Mouse (Mus musculus) cerebellum, postnatal 10 days (tissue): ENCODE data around the gene Tpst2.
"Not testable (repeated sequence)": the region's sequence is repeated elsewhere in the genome, so short reads cannot be mapped to it uniquely, and the experiment has no call there.

Experiments used
- DNase-seq, 2 experiments: peaks; one replicate each; pipeline ENCODE4 v3.0.0; 2021; ENCODE audit warnings: mixed read lengths in 2 of 2

Gene Tpst2

DNA sequence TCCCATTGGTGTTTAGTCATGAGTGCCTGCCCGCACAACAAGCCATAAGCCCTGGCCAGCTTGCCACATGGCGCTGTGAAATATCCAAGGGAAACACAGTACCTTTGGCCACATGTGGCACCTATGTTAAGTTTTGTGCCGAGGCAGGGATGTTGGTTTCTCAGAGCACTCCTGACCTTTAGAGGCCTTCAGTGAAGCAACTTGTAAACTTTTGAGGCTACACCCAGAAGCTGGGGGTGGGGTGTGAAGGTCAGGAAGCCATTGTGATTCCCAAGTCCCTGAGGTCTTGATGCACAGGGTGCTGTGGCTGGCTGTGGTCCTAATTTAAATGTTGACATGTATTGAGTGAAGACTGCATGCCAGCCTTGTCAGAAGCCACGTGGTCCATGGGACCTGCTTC, 22.9 kb downstream of the Tpst2 start:
- no peak for DNase-seq

DNA sequence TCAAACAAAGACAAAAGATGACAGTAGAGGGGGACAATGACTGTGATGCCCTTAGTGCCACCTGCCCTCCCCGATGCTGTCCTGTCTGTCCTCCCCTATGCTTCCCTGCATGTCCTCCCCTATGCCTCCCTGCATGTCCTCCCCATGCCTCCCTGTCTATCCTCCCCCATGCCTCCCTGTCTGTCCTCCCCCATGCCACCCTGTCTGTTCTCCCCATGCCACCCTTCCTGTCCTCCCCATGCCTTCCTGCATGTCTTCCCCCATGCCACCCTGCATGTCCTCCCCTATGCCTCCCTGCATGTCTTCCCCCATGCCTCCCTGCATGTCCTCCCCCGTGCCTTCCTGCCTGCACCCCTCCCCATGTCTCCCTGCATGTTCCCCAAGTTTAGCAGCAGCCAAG, 23.6 kb downstream of the Tpst2 start:
- DNase-seq = no peak

GRCm38 (mm10) chr5:112300721-112301308, 24.3 kb downstream of the Tpst2 start:
- no peak for DNase-seq

DNA sequence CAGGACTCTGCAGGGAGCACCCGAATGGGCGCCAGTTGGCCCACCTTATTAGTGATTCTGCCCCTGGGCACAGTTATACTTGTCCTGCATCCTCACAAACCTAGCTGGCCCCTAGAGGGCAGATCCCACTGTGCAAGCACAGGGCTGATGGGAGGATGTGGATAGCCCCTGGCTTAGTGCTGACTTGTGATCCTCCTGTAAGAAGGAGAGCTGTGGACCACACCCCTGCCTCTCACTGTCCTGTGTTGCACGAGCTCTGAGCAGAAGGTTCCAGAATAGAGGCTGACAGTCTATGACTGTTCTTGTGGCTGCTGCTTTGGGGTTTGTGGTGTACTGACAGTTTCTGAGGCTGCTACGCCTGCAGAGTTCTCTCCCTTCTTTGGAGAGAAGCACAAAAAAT, 25.2 kb downstream of the Tpst2 start:
- no peak for DNase-seq

GRCm38 (mm10) chr5:112302310-112302709, 25.8 kb downstream of the Tpst2 start:
- no peak for DNase-seq

GRCm38 (mm10) chr5:112305842-112306241, 29.4 kb downstream of the Tpst2 start:
- DNase-seq = no peak

DNA sequence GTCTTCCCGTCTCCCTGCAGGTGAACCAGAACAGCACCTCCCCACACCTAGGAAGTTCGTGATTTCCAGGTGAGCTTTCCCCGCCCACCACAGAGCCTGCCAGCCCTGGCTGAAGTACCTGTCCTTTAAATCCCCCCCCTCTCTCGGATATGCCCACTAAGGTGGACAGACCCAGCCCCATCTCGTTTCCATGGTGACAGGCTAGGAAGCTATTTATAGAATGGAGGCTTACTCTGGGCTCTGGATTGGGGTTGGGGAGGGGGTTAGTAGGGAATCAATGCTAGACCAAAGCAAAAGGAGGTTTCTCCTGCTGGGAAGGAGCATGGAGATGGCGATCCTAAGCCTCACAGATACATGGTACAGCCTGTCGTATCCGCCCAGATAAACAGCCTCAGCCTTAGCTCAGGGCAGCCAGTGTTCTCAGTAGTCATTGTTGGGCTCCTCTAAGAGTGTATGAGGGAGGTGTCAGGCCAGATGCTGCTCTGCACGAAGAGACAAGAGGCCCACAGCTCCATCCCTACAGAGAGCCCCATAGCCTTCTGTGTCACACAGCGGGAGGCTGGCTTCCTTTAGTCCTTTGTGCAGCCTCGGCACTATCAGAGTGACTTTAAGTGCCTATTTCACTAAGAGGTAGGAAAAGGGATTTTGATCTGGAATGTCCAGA, 36.9 kb downstream of the Tpst2 start:
- DNase-seq = no peak

DNA sequence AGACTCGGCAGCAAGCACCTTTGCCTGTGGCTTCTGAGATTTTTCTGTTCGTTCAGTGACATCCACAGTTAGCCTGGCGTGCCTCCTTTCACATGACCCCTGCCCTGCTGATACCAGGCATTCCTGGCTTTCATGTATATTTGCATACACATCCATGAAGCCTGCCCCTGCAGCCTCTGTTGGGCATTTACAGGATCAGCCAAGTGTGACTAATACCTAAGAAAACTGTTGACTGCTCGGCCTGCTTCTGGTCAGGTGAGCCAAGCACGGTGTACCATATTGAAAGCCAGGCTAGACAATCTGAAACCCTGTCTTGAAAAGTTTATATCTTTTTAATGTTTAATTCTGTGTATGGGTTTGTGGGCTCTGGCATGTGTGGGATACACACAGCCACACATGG, 40.0 kb downstream of the Tpst2 start:
- DNase-seq = no peak

- DNase-seq = no peak
These were observed 40.8 kb downstream of the Tpst2 start for GRCm38 (mm10) chr5:112317328-112317727.

GRCm38 (mm10) chr5:112319343-112319742, 42.9 kb downstream of the Tpst2 start:
- not testable (repeated sequence) for DNase-seq

- DNase-seq = no peak
These were observed 43.9 kb downstream of the Tpst2 start for GRCm38 (mm10) chr5:112320379-112320778.

DNA sequence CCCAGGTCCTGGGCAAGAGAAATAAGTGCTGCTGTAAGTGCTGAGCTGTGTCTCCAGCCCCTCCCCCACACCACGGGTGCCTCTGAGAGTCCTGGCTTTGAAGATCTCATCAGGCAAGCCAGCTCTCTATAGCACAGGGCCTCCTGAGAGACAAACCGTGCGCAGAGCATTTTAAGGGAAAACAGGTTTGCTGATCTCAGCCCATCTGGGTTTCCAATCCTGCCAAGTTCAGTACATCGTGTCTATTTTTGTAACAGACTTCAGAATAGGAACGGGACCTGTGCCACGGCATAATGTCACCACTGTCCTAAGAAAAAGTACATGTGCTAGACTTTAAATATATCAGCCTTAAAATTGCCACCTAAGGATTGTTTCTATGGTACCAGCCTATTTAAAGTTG, 44.4 kb downstream of the Tpst2 start:
- DNase-seq = peak; percentile 45 to 47

GRCm38 (mm10) chr5:112321376-112321775, 44.9 kb downstream of the Tpst2 start:
- DNase-seq = no peak

DNA sequence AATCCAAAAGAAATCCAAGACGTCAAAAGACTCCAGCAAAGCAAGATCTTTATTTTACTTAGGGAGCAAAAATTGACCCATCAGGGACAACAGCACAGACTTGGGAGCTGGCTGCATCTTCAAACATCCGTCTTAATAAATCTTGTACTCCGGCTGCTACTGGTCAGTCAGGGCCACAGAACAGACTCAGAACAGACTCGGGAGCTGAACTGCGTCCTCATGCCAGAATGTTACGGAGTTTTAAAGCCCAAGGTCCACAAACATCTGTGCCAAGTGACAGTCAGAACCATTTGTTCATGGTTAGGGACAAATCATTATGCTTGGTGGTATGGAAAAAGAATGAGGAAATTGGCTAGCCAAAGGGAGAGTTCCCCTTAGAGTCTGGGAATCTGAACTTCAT, 46.8 kb downstream of the Tpst2 start:
- no peak for DNase-seq

DNA sequence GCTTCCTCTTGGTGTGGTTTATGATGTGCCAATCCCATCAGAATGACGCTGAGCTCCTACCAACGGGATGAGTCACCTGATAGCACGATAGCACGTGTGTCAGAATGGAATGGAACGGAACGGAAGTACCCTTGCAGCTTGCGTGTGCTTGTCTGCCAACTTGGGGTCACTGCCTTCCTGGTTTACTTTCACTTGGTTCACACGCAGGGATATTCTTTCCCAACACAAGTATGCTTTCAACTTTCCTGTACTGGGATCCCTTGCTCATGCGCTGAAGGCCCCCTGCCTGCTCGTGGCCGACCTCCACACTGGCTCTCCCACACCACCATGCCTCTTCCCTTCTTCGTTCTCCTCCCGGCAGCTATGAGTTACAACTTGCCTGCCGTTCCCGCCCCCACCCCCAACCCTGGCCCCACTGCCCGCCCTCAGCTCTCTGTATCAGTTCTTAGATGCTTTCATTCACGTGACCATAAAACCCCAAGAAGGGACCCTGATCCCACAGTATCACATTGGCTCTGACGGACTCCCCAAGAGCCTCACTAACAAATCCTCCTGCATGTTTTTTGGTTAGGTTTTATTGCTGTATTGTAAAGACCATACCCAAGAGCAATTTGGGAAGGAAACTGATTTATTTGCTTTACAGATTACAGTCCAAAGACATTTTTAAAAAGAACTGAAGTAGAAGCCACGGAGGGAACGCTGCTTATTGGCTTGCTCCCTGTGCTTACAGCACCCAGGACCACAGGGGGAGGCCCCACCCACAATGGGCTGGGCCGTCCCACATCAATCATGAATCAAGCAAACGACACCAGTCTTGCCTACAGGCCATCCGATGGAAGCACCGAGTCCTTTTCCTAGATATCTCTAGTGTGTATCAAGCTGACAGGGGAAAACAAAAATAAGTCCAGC, 48.4 kb downstream of the Tpst2 start:
- DNase-seq = no peak

GRCm38 (mm10) chr5:112325546-112326445, 49.3 kb downstream of the Tpst2 start, which contains the start of gene Tfip11:
Tfip11 (plus strand) TSS chr5:112326358.
- peak; percentile 99 for DNase-seq

GRCm38 (mm10) chr5:112326446-112327009, 50.0 kb downstream of the Tpst2 start:
- DNase-seq = no peak

DNA sequence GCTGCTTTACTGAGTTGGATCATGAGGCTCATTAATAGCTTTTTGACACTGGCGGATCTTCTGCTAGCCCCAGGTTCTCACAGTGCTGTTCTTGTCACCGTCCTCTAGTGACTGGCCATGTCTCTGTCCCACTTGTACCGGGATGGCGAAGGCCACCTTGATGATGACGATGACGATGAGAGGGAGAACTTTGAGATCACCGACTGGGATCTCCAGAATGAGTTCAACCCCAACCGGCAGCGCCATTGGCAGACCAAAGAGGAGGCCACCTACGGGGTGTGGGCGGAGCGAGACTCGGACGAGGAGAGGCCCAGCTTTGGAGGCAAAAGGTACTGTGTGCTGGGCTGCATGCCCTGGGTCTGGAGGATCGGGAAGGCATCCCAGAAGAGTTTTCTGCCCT, 51.4 kb downstream of the Tpst2 start:
- DNase-seq = no peak

DNA sequence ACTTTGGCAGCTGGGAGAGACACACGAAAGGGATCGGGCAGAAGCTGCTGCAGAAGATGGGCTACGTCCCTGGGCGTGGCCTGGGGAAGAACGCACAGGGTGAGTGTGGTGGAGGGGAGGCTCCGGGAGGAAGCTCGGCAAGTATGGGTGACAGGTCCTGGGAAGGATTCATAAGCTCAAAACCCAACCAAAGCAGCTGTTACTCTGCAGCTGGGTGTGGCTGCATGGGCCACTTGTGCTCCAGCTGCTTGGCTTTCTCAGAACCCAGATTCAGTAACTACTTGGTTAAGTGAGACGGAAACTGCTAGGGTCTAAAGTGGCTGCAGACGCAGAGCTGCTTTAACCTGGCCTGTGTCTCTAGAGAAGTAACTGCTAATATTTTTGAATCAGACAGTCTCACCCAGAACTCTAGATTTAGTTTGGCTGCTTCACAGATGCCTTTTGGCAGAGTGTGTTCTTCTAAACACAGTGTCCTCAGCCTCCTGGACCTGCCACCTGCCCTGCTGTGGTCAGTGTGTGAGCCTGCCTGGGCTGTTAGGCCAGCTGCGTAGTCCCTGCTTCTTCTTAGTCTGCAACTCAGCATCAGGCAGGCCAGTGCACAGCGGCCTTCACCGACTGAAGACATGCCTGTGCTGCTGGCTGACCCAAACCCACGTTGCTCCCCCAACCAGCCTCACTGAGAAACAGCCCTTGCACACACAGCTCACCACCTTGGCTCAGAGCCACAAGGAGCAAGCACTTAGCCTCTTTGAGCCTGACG, 53.5 kb downstream of the Tpst2 start:
- DNase-seq = no peak

GRCm38 (mm10) chr5:112335473-112335872, 59.0 kb downstream of the Tpst2 start:
- DNase-seq = peak; percentile 73 to 76

- no peak for DNase-seq
These were observed 60.5 kb downstream of the Tpst2 start for GRCm38 (mm10) chr5:112337004-112337403.
